Mouse (Mus musculus): ENCODE results near the gene Asb8. TPM values are rescaled to one million over a fixed set of nuclear protein-coding genes. Genes with fewer than 3 reads are reported as not detected.

Asb8 gene
- polyA plus RNA-seq, 1 experiment from 2014 or later = 52.6 TPM

- H3K27me3 ChIP-seq (ENCODE audit: control insufficient read depth, insufficient read depth, low read length) = no peaks in the 10 kb centered on the region
- H3K27ac ChIP-seq (ENCODE audit: low read depth, low read length) = no peak overlapping the region
- no peaks in the 10 kb centered on the region for H3K4me1 ChIP-seq (ENCODE audit: control insufficient read depth, insufficient read depth, low read length)
- H3K9ac ChIP-seq (ENCODE audit: low read depth, low read length) = no peak overlapping the region
- H3K36me3 ChIP-seq (ENCODE audit: control insufficient read depth, insufficient read depth, low read length) = peaks cover 29% of the 10 kb centered on the region
- H3K4me3 ChIP-seq (ENCODE audit: low read length) = no peak overlapping the region
- 85% methylated on average over 5 of the region's 5 CpGs for WGBS
- no peak overlapping the region for H3K4me2 ChIP-seq (replicated peaks; ENCODE audit: low read depth, low read length)
- no peak for ATAC-seq (ENCODE audit: low FRiP score, low TSS enrichment)
- no peaks in the 10 kb centered on the region for H3K9me3 ChIP-seq (ENCODE audit: control insufficient read depth, low read length)
Observed at GRCm38 (mm10) chr15:98116287-98116686, 49.1 kb downstream of the Asb8 start.

GRCm38 (mm10) chr15:98115779-98116163, 49.7 kb downstream of the Asb8 start:
- no peak overlapping the region for H3K9ac ChIP-seq (ENCODE audit: low read depth, low read length)
- no peak for ATAC-seq (ENCODE audit: low FRiP score, low TSS enrichment)
- H3K27me3 ChIP-seq (ENCODE audit: control insufficient read depth, insufficient read depth, low read length) = no peaks in the 10 kb centered on the region
- peaks cover 24% of the 10 kb centered on the region for H3K36me3 ChIP-seq (ENCODE audit: control insufficient read depth, insufficient read depth, low read length)
- H3K4me2 ChIP-seq (replicated peaks; ENCODE audit: low read depth, low read length) = no peak overlapping the region
- H3K4me1 ChIP-seq (ENCODE audit: control insufficient read depth, insufficient read depth, low read length) = no peaks in the 10 kb centered on the region
- WGBS = 90% methylated on average over 9 of the region's 9 CpGs
- no peaks in the 10 kb centered on the region for H3K9me3 ChIP-seq (ENCODE audit: control insufficient read depth, low read length)
- H3K27ac ChIP-seq (ENCODE audit: low read depth, low read length) = no peak overlapping the region
- H3K4me3 ChIP-seq (ENCODE audit: low read length) = no peak overlapping the region

GRCm38 (mm10) chr15:98114852-98115778, 50.3 kb downstream of the Asb8 start:
- 88% methylated on average over 10 of the region's 10 CpGs for WGBS
- H3K9ac ChIP-seq (ENCODE audit: low read depth, low read length) = no peak overlapping the region
- ATAC-seq (ENCODE audit: low FRiP score, low TSS enrichment) = no peak
- H3K36me3 ChIP-seq (ENCODE audit: control insufficient read depth, insufficient read depth, low read length) = peaks cover 21% of the 10 kb centered on the region; the same call in 1 of the 2 replicates
- H3K4me1 ChIP-seq (ENCODE audit: control insufficient read depth, insufficient read depth, low read length) = no peaks in the 10 kb centered on the region
- H3K4me3 ChIP-seq (ENCODE audit: low read length) = no peak overlapping the region
- H3K27ac ChIP-seq (ENCODE audit: low read depth, low read length) = no peak overlapping the region
- no peaks in the 10 kb centered on the region for H3K27me3 ChIP-seq (ENCODE audit: control insufficient read depth, insufficient read depth, low read length)
- H3K4me2 ChIP-seq (replicated peaks; ENCODE audit: low read depth, low read length) = no peak overlapping the region
- no peaks in the 10 kb centered on the region for H3K9me3 ChIP-seq (ENCODE audit: control insufficient read depth, low read length)

GRCm38 (mm10) chr15:98114098-98114851, 51.1 kb downstream of the Asb8 start:
- H3K4me3 ChIP-seq (ENCODE audit: low read length) = no peak overlapping the region
- no peaks in the 10 kb centered on the region for H3K9me3 ChIP-seq (ENCODE audit: control insufficient read depth, low read length)
- H3K27me3 ChIP-seq (ENCODE audit: control insufficient read depth, insufficient read depth, low read length) = no peaks in the 10 kb centered on the region
- no peak overlapping the region for H3K27ac ChIP-seq (ENCODE audit: low read depth, low read length)
- no peaks in the 10 kb centered on the region for H3K4me1 ChIP-seq (ENCODE audit: control insufficient read depth, insufficient read depth, low read length)
- no peak overlapping the region for H3K9ac ChIP-seq (ENCODE audit: low read depth, low read length)
- no peak overlapping the region for H3K4me2 ChIP-seq (replicated peaks; ENCODE audit: low read depth, low read length)
- no peak for ATAC-seq (ENCODE audit: low FRiP score, low TSS enrichment)
- 81% methylated on average over 10 of the region's 10 CpGs for WGBS
- peaks cover 12% of the 10 kb centered on the region; the same call in 1 of the 2 replicates for H3K36me3 ChIP-seq (ENCODE audit: control insufficient read depth, insufficient read depth, low read length)

- no peak for ATAC-seq (ENCODE audit: low FRiP score, low TSS enrichment)
- Histone ChIP-seq H3K9ac (ENCODE audit: low read depth, low read length) (no peak overlapping the region), H3K4me2 (replicated peaks; ENCODE audit: low read depth, low read length) (no peak overlapping the region), H3K36me3 (ENCODE audit: control insufficient read depth, insufficient read depth, low read length) (peaks cover 6% of the 10 kb centered on the region; the same call in 1 of the 2 replicates), H3K4me1 (ENCODE audit: control insufficient read depth, insufficient read depth, low read length) (0 out of 2 replicates have a peak, but pooled peaks cover 4% of the 10 kb centered on the region), H3K27me3 (ENCODE audit: control insufficient read depth, insufficient read depth, low read length) (no peaks in the 10 kb centered on the region), H3K9me3 (ENCODE audit: control insufficient read depth, low read length) (no peaks in the 10 kb centered on the region), H3K4me3 (ENCODE audit: low read length) (no peak overlapping the region), H3K27ac (ENCODE audit: low read depth, low read length) (no peak overlapping the region)
- 83% methylated on average over 5 of the region's 5 CpGs for WGBS
Observed at GRCm38 (mm10) chr15:98111791-98112190, 53.6 kb downstream of the Asb8 start.

GRCm38 (mm10) chr15:98108297-98109152, 56.9 kb downstream of the Asb8 start:
- Histone ChIP-seq H3K9ac (ENCODE audit: low read depth, low read length) (peak overlapping the region; percentile 82), H3K4me1 (ENCODE audit: control insufficient read depth, insufficient read depth, low read length) (0 out of 2 replicates have a peak, but pooled peaks cover 4% of the 10 kb centered on the region), H3K4me2 (replicated peaks; ENCODE audit: low read depth, low read length) (peak overlapping the region; percentile 72), H3K9me3 (ENCODE audit: control insufficient read depth, low read length) (no peaks in the 10 kb centered on the region), H3K27ac (ENCODE audit: low read depth, low read length) (peak overlapping the region; percentile 76), H3K27me3 (ENCODE audit: control insufficient read depth, insufficient read depth, low read length) (no peaks in the 10 kb centered on the region), H3K4me3 (ENCODE audit: low read length) (peak overlapping the region; percentile 65), H3K36me3 (ENCODE audit: control insufficient read depth, insufficient read depth, low read length) (peaks cover 6% of the 10 kb centered on the region; the same call in 1 of the 2 replicates)
- 2% methylated on average over 36 of the region's 37 CpGs for WGBS
- ATAC-seq (ENCODE audit: low FRiP score, low TSS enrichment) = peak; percentile 96

GRCm38 (mm10) chr15:98107703-98108296, 57.6 kb downstream of the Asb8 start:
- H3K9ac ChIP-seq (ENCODE audit: low read depth, low read length) = peak overlapping the region; percentile 82
- H3K27ac ChIP-seq (ENCODE audit: low read depth, low read length) = peak overlapping the region; percentile 76; the same call in 1 of the 2 replicates
- H3K27me3 ChIP-seq (ENCODE audit: control insufficient read depth, insufficient read depth, low read length) = no peaks in the 10 kb centered on the region
- peak overlapping the region; percentile 65 for H3K4me3 ChIP-seq (ENCODE audit: low read length)
- H3K9me3 ChIP-seq (ENCODE audit: control insufficient read depth, low read length) = no peaks in the 10 kb centered on the region
- H3K4me1 ChIP-seq (ENCODE audit: control insufficient read depth, insufficient read depth, low read length) = 0 out of 2 replicates have a peak, but pooled peaks cover 4% of the 10 kb centered on the region
- H3K36me3 ChIP-seq (ENCODE audit: control insufficient read depth, insufficient read depth, low read length) = peaks cover 6% of the 10 kb centered on the region; the same call in 1 of the 2 replicates
- ATAC-seq (ENCODE audit: low FRiP score, low TSS enrichment) = 0 out of 2 replicates have a peak, but pooled peaks have one; percentile 18
- WGBS = 38% methylated on average over 11 of the region's 11 CpGs
- peak overlapping the region; percentile 72 for H3K4me2 ChIP-seq (replicated peaks; ENCODE audit: low read depth, low read length)

GRCm38 (mm10) chr15:98107230-98107629, 58.2 kb downstream of the Asb8 start:
- 0 out of 2 replicates have a peak, but pooled peaks cover 4% of the 10 kb centered on the region for H3K4me1 ChIP-seq (ENCODE audit: control insufficient read depth, insufficient read depth, low read length)
- no peaks in the 10 kb centered on the region for H3K9me3 ChIP-seq (ENCODE audit: control insufficient read depth, low read length)
- WGBS = 90% methylated on average over 6 of the region's 6 CpGs
- H3K4me2 ChIP-seq (replicated peaks; ENCODE audit: low read depth, low read length) = no peak overlapping the region
- peaks cover 4% of the 10 kb centered on the region; the same call in 1 of the 2 replicates for H3K36me3 ChIP-seq (ENCODE audit: control insufficient read depth, insufficient read depth, low read length)
- no peak overlapping the region for H3K9ac ChIP-seq (ENCODE audit: low read depth, low read length)
- no peak for ATAC-seq (ENCODE audit: low FRiP score, low TSS enrichment)
- H3K27me3 ChIP-seq (ENCODE audit: control insufficient read depth, insufficient read depth, low read length) = no peaks in the 10 kb centered on the region
- no peak overlapping the region for H3K4me3 ChIP-seq (ENCODE audit: low read length)
- no peak overlapping the region for H3K27ac ChIP-seq (ENCODE audit: low read depth, low read length)

Measured in kidney, embryonic 14.5 days (tissue).